Mouse (Mus musculus): ENCODE measurements at regions not wholly inside any gene's neighbourhood (a gene's known extent, or its start where the extent isn't known, plus 50 kb on each side); places are given as distances from the start of the nearest gene placed in this dataset.

- H3K4me2 ChIP-seq (ENCODE audit: low read depth): no peak overlapping the region
- no peak overlapping the region for H3ac ChIP-seq (ENCODE audit: control insufficient read depth, insufficient read length)
- no peaks in the 10 kb centered on the region for H3K36me3 ChIP-seq (ENCODE audit: control insufficient read depth, insufficient read depth)
- no peak for TF ChIP-seq SRF (IDR thresholded peaks at IDR 0.05; ENCODE audit: control insufficient read depth, insufficient read length, low read depth)
- no peak for TF ChIP-seq POLR2A (IDR thresholded peaks at IDR 0.05; ENCODE audit: insufficient read length, low read depth)
- no peak for TF ChIP-seq E2F4 (IDR thresholded peaks at IDR 0.05; ENCODE audit: insufficient read depth)
- H3K79me2 ChIP-seq (ENCODE audit: control insufficient read depth, insufficient read depth): no peaks in the 10 kb centered on the region
- H3K27me3 ChIP-seq (ENCODE audit: control insufficient read depth, insufficient read depth, insufficient read length): no peaks in the 10 kb centered on the region
- no peak overlapping the region for H3K4me3 ChIP-seq
Observed at GRCm38 (mm10) chr8:90547276-90547675, 199.1 kb upstream of the Tox3 start.

GRCm38 (mm10) chr8:90542619-90543018 lies 194.5 kb upstream of the Tox3 start:
- TF ChIP-seq E2F4 (IDR thresholded peaks at IDR 0.05; ENCODE audit: insufficient read depth): no peak
- no peak for TF ChIP-seq SRF (IDR thresholded peaks at IDR 0.05; ENCODE audit: control insufficient read depth, insufficient read length, low read depth)
- no peak for TF ChIP-seq USF1 (IDR thresholded peaks at IDR 0.05; ENCODE audit: low read depth)
- TF ChIP-seq POLR2A (IDR thresholded peaks at IDR 0.05; ENCODE audit: insufficient read length, low read depth): no peak
- TF ChIP-seq TCF3 (IDR thresholded peaks at IDR 0.05; ENCODE audit: insufficient read length, low read depth): no peak
- TF ChIP-seq MAX (IDR thresholded peaks at IDR 0.05; ENCODE audit: low read depth): no peak
- TF ChIP-seq MYOG (IDR thresholded peaks at IDR 0.05; ENCODE audit: control insufficient read depth in 1 of 3, insufficient read depth in 1 of 3, insufficient read length in 2 of 3, low read depth in 2 of 3): no peak
- TF ChIP-seq TCF12 (IDR thresholded peaks at IDR 0.05; ENCODE audit: insufficient read depth, poor library complexity, severe bottlenecking): no peak
- no peak for TF ChIP-seq CEBPB (IDR thresholded peaks at IDR 0.05; ENCODE audit: insufficient read depth, poor library complexity, severe bottlenecking)
- no peak for TF ChIP-seq MYOD1 (IDR thresholded peaks at IDR 0.05; ENCODE audit: control insufficient read depth in 1 of 3, insufficient read length in 2 of 3, low read depth in 2 of 3)
- no peak for TF ChIP-seq POLR2AphosphoS2 (IDR thresholded peaks at IDR 0.05; ENCODE audit: insufficient read length, low read depth)
- TF ChIP-seq REST (IDR thresholded peaks at IDR 0.05; ENCODE audit: insufficient read depth, insufficient read length): no peak
- H3K4me2 ChIP-seq (ENCODE audit: low read depth): no peak overlapping the region
- no peaks in the 10 kb centered on the region for H3K79me2 ChIP-seq (ENCODE audit: control insufficient read depth, insufficient read depth)
- H3K36me3 ChIP-seq (ENCODE audit: control insufficient read depth, insufficient read depth): no peaks in the 10 kb centered on the region
- no peak overlapping the region for H3ac ChIP-seq (ENCODE audit: control insufficient read depth, insufficient read length)
- H3K27me3 ChIP-seq (ENCODE audit: control insufficient read depth, insufficient read depth, insufficient read length): no peaks in the 10 kb centered on the region
- no peak overlapping the region for H3K4me3 ChIP-seq

GRCm38 (mm10) chr8:90536196-90536640 lies 188.1 kb upstream of the Tox3 start:
- Histone ChIP-seq H3K36me3 (ENCODE audit: control insufficient read depth, insufficient read depth) (no peaks in the 10 kb centered on the region), H3K4me3 (no peak overlapping the region), H3K27me3 (ENCODE audit: control insufficient read depth, insufficient read depth, insufficient read length) (no peaks in the 10 kb centered on the region), H3ac (ENCODE audit: control insufficient read depth, insufficient read length) (no peak overlapping the region), H3K4me2 (ENCODE audit: low read depth) (no peak overlapping the region), H3K79me2 (ENCODE audit: control insufficient read depth, insufficient read depth) (no peaks in the 10 kb centered on the region)
- TF ChIP-seq SRF (IDR thresholded peaks at IDR 0.05; ENCODE audit: control insufficient read depth, insufficient read length, low read depth) (no peak), CEBPB (IDR thresholded peaks at IDR 0.05; ENCODE audit: insufficient read depth, poor library complexity, severe bottlenecking) (no peak)

- no peaks in the 10 kb centered on the region for H3K27me3 ChIP-seq (ENCODE audit: control insufficient read depth, insufficient read depth, insufficient read length)
- H3K4me3 ChIP-seq: no peak overlapping the region
- no peak overlapping the region for H3K4me2 ChIP-seq (ENCODE audit: low read depth)
- no peaks in the 10 kb centered on the region for H3K79me2 ChIP-seq (ENCODE audit: control insufficient read depth, insufficient read depth)
- H3K36me3 ChIP-seq (ENCODE audit: control insufficient read depth, insufficient read depth): no peaks in the 10 kb centered on the region
- H3ac ChIP-seq (ENCODE audit: control insufficient read depth, insufficient read length): no peak overlapping the region
- no peak for TF ChIP-seq MAX (IDR thresholded peaks at IDR 0.05; ENCODE audit: low read depth)
- TF ChIP-seq E2F4 (IDR thresholded peaks at IDR 0.05; ENCODE audit: insufficient read depth): no peak
- TF ChIP-seq POLR2A (IDR thresholded peaks at IDR 0.05; ENCODE audit: insufficient read length, low read depth): no peak
- no peak for TF ChIP-seq TCF12 (IDR thresholded peaks at IDR 0.05; ENCODE audit: insufficient read depth, poor library complexity, severe bottlenecking)
- TF ChIP-seq TCF3 (IDR thresholded peaks at IDR 0.05; ENCODE audit: insufficient read length, low read depth): no peak
- no peak for TF ChIP-seq CEBPB (IDR thresholded peaks at IDR 0.05; ENCODE audit: insufficient read depth, poor library complexity, severe bottlenecking)
- TF ChIP-seq SRF (IDR thresholded peaks at IDR 0.05; ENCODE audit: control insufficient read depth, insufficient read length, low read depth): no peak
- TF ChIP-seq MYOD1 (IDR thresholded peaks at IDR 0.05; ENCODE audit: control insufficient read depth in 1 of 3, insufficient read length in 2 of 3, low read depth in 2 of 3): no peak
- no peak for TF ChIP-seq USF1 (IDR thresholded peaks at IDR 0.05; ENCODE audit: low read depth)
- no peak for TF ChIP-seq POLR2AphosphoS2 (IDR thresholded peaks at IDR 0.05; ENCODE audit: insufficient read length, low read depth)
- TF ChIP-seq MYOG (IDR thresholded peaks at IDR 0.05; ENCODE audit: control insufficient read depth in 1 of 3, insufficient read depth in 1 of 3, insufficient read length in 2 of 3, low read depth in 2 of 3): no peak
Observed at GRCm38 (mm10) chr8:90535515-90536156, 187.5 kb upstream of the Tox3 start.

GRCm38 (mm10) chr8:90521393-90521792 lies 173.2 kb upstream of the Tox3 start:
- Histone ChIP-seq H3ac (ENCODE audit: control insufficient read depth, insufficient read length) (no peak overlapping the region), H3K4me3 (no peak overlapping the region), H3K4me2 (ENCODE audit: low read depth) (no peak overlapping the region), H3K79me2 (ENCODE audit: control insufficient read depth, insufficient read depth) (no peaks in the 10 kb centered on the region), H3K36me3 (ENCODE audit: control insufficient read depth, insufficient read depth) (no peaks in the 10 kb centered on the region), H3K27me3 (ENCODE audit: control insufficient read depth, insufficient read depth, insufficient read length) (no peaks in the 10 kb centered on the region)
- TF ChIP-seq REST (IDR thresholded peaks at IDR 0.05; ENCODE audit: insufficient read depth, insufficient read length) (no peak), TCF12 (IDR thresholded peaks at IDR 0.05; ENCODE audit: insufficient read depth, poor library complexity, severe bottlenecking) (no peak), MYOG (IDR thresholded peaks at IDR 0.05; ENCODE audit: control insufficient read depth in 1 of 3, insufficient read depth in 1 of 3, insufficient read length in 2 of 3, low read depth in 2 of 3) (no peak), MYOD1 (IDR thresholded peaks at IDR 0.05; ENCODE audit: control insufficient read depth in 1 of 3, insufficient read length in 2 of 3, low read depth in 2 of 3) (no peak), USF1 (IDR thresholded peaks at IDR 0.05; ENCODE audit: low read depth) (no peak), SRF (IDR thresholded peaks at IDR 0.05; ENCODE audit: control insufficient read depth, insufficient read length, low read depth) (no peak), POLR2AphosphoS2 (IDR thresholded peaks at IDR 0.05; ENCODE audit: insufficient read length, low read depth) (no peak), TCF3 (IDR thresholded peaks at IDR 0.05; ENCODE audit: insufficient read length, low read depth) (no peak)

All from myocyte (in vitro differentiated cells).